27 mouse cellular contexts compared by ENCODE assay signal in genomic region chr10:99902280-99903231, GRCm38 (mm10).
DNase-seq lines count a peak whose midpoint lies in the region; ATAC-seq and TF ChIP-seq lines count a peak whose summit lies in the region.
"Had no signal": no experiment of that assay in that cellular context is flagged by ENCODE, and none has a peak within 500 bp of the region (broad histone marks: within the 10 kb centered on the region; RNA-seq: fewer than 3 reads in every experiment).

No protein-coding gene starts in this region.

- H3K9me3 ChIP-seq in intestine, embryonic 16.5 days (ENCODE audit: control insufficient read depth, low read length), result no peaks in the 10 kb centered on the region
- H3K9me3 ChIP-seq in kidney, embryonic 16.5 days (ENCODE audit: low read length), result no peaks in the 10 kb centered on the region
- no peaks in the 10 kb centered on the region for H3K9me3 ChIP-seq in stomach, postnatal 0 days (ENCODE audit: control insufficient read depth, low read length)
- H3K9me3 ChIP-seq: hindbrain, embryonic 12.5 days; liver, embryonic 13.5 days; midbrain, embryonic 13.5 days; neural tube, embryonic 15.5 days had no signal

- H3K4me1 ChIP-seq in intestine, embryonic 16.5 days (ENCODE audit: control insufficient read depth, insufficient read depth, low read length), result 0 out of 2 replicates have a peak, but pooled peaks cover 2% of the 10 kb centered on the region
- no peaks in the 10 kb centered on the region for H3K4me1 ChIP-seq in kidney, embryonic 16.5 days (ENCODE audit: insufficient read depth, low read length)
- no peaks in the 10 kb centered on the region for H3K4me1 ChIP-seq in stomach, postnatal 0 days (replicated peaks; ENCODE audit: control insufficient read depth, insufficient read depth)
- no peaks in the 10 kb centered on the region for H3K4me1 ChIP-seq in thymus, adult 2 months (replicated peaks; ENCODE audit: control insufficient read depth, insufficient read depth, low read length)
- H3K4me1 ChIP-seq in cerebellum, adult 2 months (ENCODE audit: control insufficient read depth, insufficient read depth, low read length), result no peaks in the 10 kb centered on the region
- H3K4me1 ChIP-seq: hindbrain, embryonic 12.5 days; liver, embryonic 13.5 days; midbrain, embryonic 13.5 days; neural tube, embryonic 15.5 days had no signal

- no peak for TF ChIP-seq EP300 in stomach, postnatal 0 days (optimal IDR thresholded peaks at IDR 0.05)

- H3K36me3 ChIP-seq in intestine, embryonic 16.5 days (ENCODE audit: control insufficient read depth, insufficient read depth, low read length), result no peaks in the 10 kb centered on the region
- no peaks in the 10 kb centered on the region for H3K36me3 ChIP-seq in kidney, embryonic 16.5 days (ENCODE audit: insufficient read depth, low read length)
- H3K36me3 ChIP-seq in stomach, postnatal 0 days (ENCODE audit: control insufficient read depth, insufficient read depth, low read length), result no peaks in the 10 kb centered on the region
- H3K36me3 ChIP-seq in thymus, adult 2 months (ENCODE audit: control insufficient read depth, insufficient read depth, low read length), result no peaks in the 10 kb centered on the region
- H3K36me3 ChIP-seq: hindbrain, embryonic 12.5 days; liver, embryonic 13.5 days; midbrain, embryonic 13.5 days; neural tube, embryonic 15.5 days had no signal

- no peak for TF ChIP-seq POLR2A in thymus, adult 2 months (IDR thresholded peaks at IDR 0.05; ENCODE audit: control insufficient read depth, extremely low read depth, insufficient read depth, low read length, poor library complexity)
- no peak for TF ChIP-seq POLR2A in cerebellum, adult 2 months (IDR thresholded peaks at IDR 0.05; ENCODE audit: borderline replicate concordance, insufficient read depth, low read length)

- H3K27ac ChIP-seq in intestine, embryonic 16.5 days (ENCODE audit: low read length), result peak overlapping the region; percentile 67; the same call in 1 of the 2 replicates
- peak overlapping the region; percentile 81 for H3K27ac ChIP-seq in kidney, embryonic 16.5 days (ENCODE audit: low read length)
- no peak overlapping the region for H3K27ac ChIP-seq in stomach, postnatal 0 days (replicated peaks)
- H3K27ac ChIP-seq in thymus, adult 2 months (ENCODE audit: control insufficient read depth, insufficient read depth, low read length), result no peak overlapping the region
- H3K27ac ChIP-seq in cerebellum, adult 2 months (ENCODE audit: insufficient read depth, low read length), result no peak overlapping the region
- H3K27ac ChIP-seq: hindbrain, embryonic 12.5 days; liver, embryonic 13.5 days; macrophage; midbrain, embryonic 13.5 days; neural tube, embryonic 15.5 days had no signal

- no peak overlapping the region for H3K4me3 ChIP-seq in intestine, embryonic 16.5 days (ENCODE audit: low read length)
- H3K4me3 ChIP-seq in kidney, embryonic 16.5 days (ENCODE audit: low read length), result no peak overlapping the region
- H3K4me3 ChIP-seq in stomach, postnatal 0 days (ENCODE audit: low read depth, low read length), result no peak overlapping the region
- H3K4me3 ChIP-seq in thymus, adult 2 months (ENCODE audit: control insufficient read depth, insufficient read depth, low read length), result no peak overlapping the region
- no peak overlapping the region for H3K4me3 ChIP-seq in cerebellum, adult 2 months (replicated peaks; ENCODE audit: insufficient read depth, low read depth, low read length)
- H3K4me3 ChIP-seq: erythroblast, embryonic 14.5 days; hindbrain, embryonic 12.5 days; liver, embryonic 13.5 days; midbrain, embryonic 13.5 days; neural tube, embryonic 15.5 days had no signal

- no peak overlapping the region for H3K9ac ChIP-seq in intestine, embryonic 16.5 days (ENCODE audit: low read depth, low read length)
- no peak overlapping the region for H3K9ac ChIP-seq in kidney, embryonic 16.5 days (replicated peaks; ENCODE audit: low read length)
- no peak overlapping the region for H3K9ac ChIP-seq in stomach, postnatal 0 days (ENCODE audit: low read length)
- H3K9ac ChIP-seq: hindbrain, embryonic 12.5 days; liver, embryonic 13.5 days; midbrain, embryonic 13.5 days; neural tube, embryonic 15.5 days had no signal

- 51% methylated on average over 9 of the region's 9 CpGs for WGBS in intestine, embryonic 16.5 days
- 63% methylated on average over 9 of the region's 9 CpGs for WGBS in kidney, embryonic 16.5 days
- WGBS in stomach, postnatal 0 days, result 51% methylated on average over 9 of the region's 9 CpGs
- 86% methylated on average over 9 of the region's 9 CpGs for WGBS in thymus, adult 2 months
- WGBS in cerebellum, adult 2 months, result 82% methylated on average over 9 of the region's 9 CpGs

- H3K27me3 ChIP-seq in intestine, embryonic 16.5 days (replicated peaks; ENCODE audit: control insufficient read depth, insufficient read depth, low read length), result no peaks in the 10 kb centered on the region
- H3K27me3 ChIP-seq in kidney, embryonic 16.5 days (ENCODE audit: insufficient read depth, low read length), result no peaks in the 10 kb centered on the region
- H3K27me3 ChIP-seq in stomach, postnatal 0 days (ENCODE audit: control insufficient read depth, insufficient read depth, low read length), result no peaks in the 10 kb centered on the region
- H3K27me3 ChIP-seq in thymus, adult 2 months (ENCODE audit: control insufficient read depth, insufficient read depth, low read length), result no peaks in the 10 kb centered on the region
- H3K27me3 ChIP-seq in cerebellum, adult 2 months (ENCODE audit: control insufficient read depth, insufficient read depth, low read length), result no peaks in the 10 kb centered on the region
- H3K27me3 ChIP-seq: hindbrain, embryonic 12.5 days; liver, embryonic 13.5 days; midbrain, embryonic 13.5 days; neural tube, embryonic 15.5 days had no signal

- no peak overlapping the region for H3K4me2 ChIP-seq in intestine, embryonic 16.5 days (ENCODE audit: low read depth, low read length)
- H3K4me2 ChIP-seq in kidney, embryonic 16.5 days (replicated peaks; ENCODE audit: low read depth, low read length), result no peak overlapping the region
- no peak overlapping the region for H3K4me2 ChIP-seq in stomach, postnatal 0 days (replicated peaks; ENCODE audit: low read depth)
- H3K4me2 ChIP-seq: heart, embryonic 11.5 days; hindbrain, embryonic 12.5 days; liver, embryonic 13.5 days; midbrain, embryonic 13.5 days; neural tube, embryonic 15.5 days had no signal

- peak; percentile 85 for ATAC-seq in intestine, embryonic 16.5 days
- peak; percentile 84; the same call in 1 of the 2 replicates for ATAC-seq in kidney, embryonic 16.5 days (ENCODE audit: low FRiP score, low TSS enrichment)
- ATAC-seq in stomach, postnatal 0 days (ENCODE audit: low FRiP score, low TSS enrichment), result peak; percentile 63; the same call in 1 of the 2 replicates
- ATAC-seq: midbrain, embryonic 13.5 days had no signal

- TF ChIP-seq CTCF in stomach, postnatal 0 days (IDR thresholded peaks at IDR 0.05; ENCODE audit: low read depth), result no peak
- no peak for TF ChIP-seq CTCF in thymus, adult 2 months (IDR thresholded peaks at IDR 0.05; ENCODE audit: borderline replicate concordance, control insufficient read depth, extremely low read depth, insufficient read depth, low read length, poor library complexity)
- no peak for TF ChIP-seq CTCF in cerebellum, adult 2 months (IDR thresholded peaks at IDR 0.05; ENCODE audit: borderline replicate concordance, insufficient read depth, low read depth, low read length)

- DNase-seq in kidney, adult 18-20 months, result peak; percentile 38
- no peak for DNase-seq in kidney, postnatal 25 days
- DNase-seq in stomach, postnatal 0 days (ENCODE audit: low spot score), result no peak
- no peak for DNase-seq in cerebellum, postnatal 36 days
- DNase-seq in thymus, adult 2 months, result no peak
- DNase-seq in cerebellum, adult 2 months, result no peak
- DNase-seq: adrenal gland, postnatal 14 days; cerebellum, adult 11 months; cerebellum, postnatal 10 days; gastrocnemius, postnatal 10 days; heart, postnatal 36 days; layer of hippocampus, postnatal 36 days; left cerebral cortex, postnatal 4 days; liver, embryonic 13.5 days; lung, adult 2 months; lung, postnatal 10 days; retina, postnatal 1 day; right cerebral cortex, postnatal 14 days; thymus, postnatal 4 days had no signal

Comparison
In these comparisons a context has a peak if more than half of its experiments do, and no peak if none do; other contexts are left out.
1. H3K27ac ChIP-seq: peak in intestine, embryonic 16.5 days (single experiment) and kidney, embryonic 16.5 days (single experiment); none in stomach, postnatal 0 days (single experiment), thymus, adult 2 months (single experiment) and cerebellum, adult 2 months (single experiment).
2. Peak in every context shown above with its lines, with median percentiles within 50 percentile points of each other: ATAC-seq.